Mouse (Mus musculus): ENCODE measurements around the gene Mybpc1. TPM values are rescaled to one million over a fixed set of nuclear protein-coding genes. Genes with fewer than 3 reads are reported as not detected.

Gene Mybpc1
- polyA plus RNA-seq, 1 experiment from 2014 or later: 17.9 TPM

- Histone ChIP-seq H3K9me3 (replicated peaks; ENCODE audit: control insufficient read depth, low read length) (no peaks in the 10 kb centered on the region), H3K9ac (ENCODE audit: low read depth, low read length) (no peak overlapping the region), H3K4me2 (ENCODE audit: low read depth, low read length) (no peak overlapping the region), H3K36me3 (ENCODE audit: control insufficient read depth, insufficient read depth) (no peaks in the 10 kb centered on the region), H3K4me3 (ENCODE audit: low read depth, low read length) (no peak overlapping the region), H3K27ac (ENCODE audit: low read length) (no peak overlapping the region), H3K27me3 (ENCODE audit: control insufficient read depth, insufficient read depth, low read depth, low read length) (no peaks in the 10 kb centered on the region), H3K4me1 (ENCODE audit: control insufficient read depth, low read depth, low read length) (no peaks in the 10 kb centered on the region)
- ATAC-seq (ENCODE audit: low read depth): no peak
- WGBS (ENCODE audit: insufficient replicate concordance): 58% methylated on average over 5 of the region's 5 CpGs
Observed at GRCm38 (mm10) chr10:88580786-88581185, 24.2 kb downstream of the Mybpc1 start.

- H3K9me3 ChIP-seq (replicated peaks; ENCODE audit: control insufficient read depth, low read length): no peaks in the 10 kb centered on the region
Observed at GRCm38 (mm10) chr10:88578651-88579050, 26.3 kb downstream of the Mybpc1 start.

GRCm38 (mm10) chr10:88574115-88574635, 30.8 kb downstream of the Mybpc1 start:
- 67% methylated on average over 8 of the region's 8 CpGs for WGBS (ENCODE audit: insufficient replicate concordance)
- Histone ChIP-seq H3K36me3 (ENCODE audit: control insufficient read depth, insufficient read depth) (no peaks in the 10 kb centered on the region), H3K4me2 (ENCODE audit: low read depth, low read length) (no peak overlapping the region), H3K27me3 (ENCODE audit: control insufficient read depth, insufficient read depth, low read depth, low read length) (no peaks in the 10 kb centered on the region), H3K27ac (ENCODE audit: low read length) (no peak overlapping the region), H3K9ac (ENCODE audit: low read depth, low read length) (no peak overlapping the region), H3K4me1 (ENCODE audit: control insufficient read depth, low read depth, low read length) (no peaks in the 10 kb centered on the region), H3K4me3 (ENCODE audit: low read depth, low read length) (no peak overlapping the region), H3K9me3 (replicated peaks; ENCODE audit: control insufficient read depth, low read length) (no peaks in the 10 kb centered on the region)
- ATAC-seq (ENCODE audit: low read depth): no peak

More at GRCm38 (mm10) chr10:88578651-88579050, 26.3 kb downstream of the Mybpc1 start:
- no peaks in the 10 kb centered on the region for H3K27me3 ChIP-seq (ENCODE audit: control insufficient read depth, insufficient read depth, low read depth, low read length)
- no peak for ATAC-seq (ENCODE audit: low read depth)
- WGBS (ENCODE audit: insufficient replicate concordance): 35% methylated on average over 4 of the region's 4 CpGs
- no peak overlapping the region for H3K9ac ChIP-seq (ENCODE audit: low read depth, low read length)
- no peak overlapping the region for H3K4me2 ChIP-seq (ENCODE audit: low read depth, low read length)
- no peak overlapping the region for H3K27ac ChIP-seq (ENCODE audit: low read length)
- H3K36me3 ChIP-seq (ENCODE audit: control insufficient read depth, insufficient read depth): no peaks in the 10 kb centered on the region
- no peak overlapping the region for H3K4me3 ChIP-seq (ENCODE audit: low read depth, low read length)
- H3K4me1 ChIP-seq (ENCODE audit: control insufficient read depth, low read depth, low read length): no peaks in the 10 kb centered on the region

GRCm38 (mm10) chr10:88572123-88572522, 32.8 kb downstream of the Mybpc1 start:
- Histone ChIP-seq H3K4me3 (ENCODE audit: low read depth, low read length) (no peak overlapping the region), H3K9me3 (replicated peaks; ENCODE audit: control insufficient read depth, low read length) (no peaks in the 10 kb centered on the region)
- WGBS (ENCODE audit: insufficient replicate concordance): 66% methylated on average over 5 of the region's 5 CpGs

GRCm38 (mm10) chr10:88557046-88557445, 47.9 kb downstream of the Mybpc1 start:
- Histone ChIP-seq H3K9ac (ENCODE audit: low read depth, low read length) (no peak overlapping the region), H3K27ac (ENCODE audit: low read length) (no peak overlapping the region), H3K4me3 (ENCODE audit: low read depth, low read length) (no peak overlapping the region), H3K9me3 (replicated peaks; ENCODE audit: control insufficient read depth, low read length) (no peaks in the 10 kb centered on the region), H3K4me1 (ENCODE audit: control insufficient read depth, low read depth, low read length) (no peaks in the 10 kb centered on the region), H3K27me3 (ENCODE audit: control insufficient read depth, insufficient read depth, low read depth, low read length) (no peaks in the 10 kb centered on the region), H3K4me2 (ENCODE audit: low read depth, low read length) (no peak overlapping the region), H3K36me3 (ENCODE audit: control insufficient read depth, insufficient read depth) (no peaks in the 10 kb centered on the region)
- ATAC-seq (ENCODE audit: low read depth): no peak
- WGBS (ENCODE audit: insufficient replicate concordance): 61% methylated on average over 6 of the region's 6 CpGs

More at GRCm38 (mm10) chr10:88572123-88572522, 32.8 kb downstream of the Mybpc1 start:
- no peaks in the 10 kb centered on the region for H3K27me3 ChIP-seq (ENCODE audit: control insufficient read depth, insufficient read depth, low read depth, low read length)
- no peak overlapping the region for H3K27ac ChIP-seq (ENCODE audit: low read length)
- ATAC-seq (ENCODE audit: low read depth): no peak
- no peak overlapping the region for H3K4me2 ChIP-seq (ENCODE audit: low read depth, low read length)
- no peak overlapping the region for H3K9ac ChIP-seq (ENCODE audit: low read depth, low read length)
- no peaks in the 10 kb centered on the region for H3K36me3 ChIP-seq (ENCODE audit: control insufficient read depth, insufficient read depth)
- no peaks in the 10 kb centered on the region for H3K4me1 ChIP-seq (ENCODE audit: control insufficient read depth, low read depth, low read length)

GRCm38 (mm10) chr10:88552738-88553137, 52.2 kb downstream of the Mybpc1 start:
- H3K27me3 ChIP-seq (ENCODE audit: control insufficient read depth, insufficient read depth, low read depth, low read length): no peaks in the 10 kb centered on the region
- no peaks in the 10 kb centered on the region for H3K9me3 ChIP-seq (replicated peaks; ENCODE audit: control insufficient read depth, low read length)
- no peak overlapping the region for H3K4me3 ChIP-seq (ENCODE audit: low read depth, low read length)
- no peak for ATAC-seq (ENCODE audit: low read depth)
- WGBS (ENCODE audit: insufficient replicate concordance): 79% methylated on average over 2 of the region's 2 CpGs
- H3K4me2 ChIP-seq (ENCODE audit: low read depth, low read length): no peak overlapping the region
- H3K9ac ChIP-seq (ENCODE audit: low read depth, low read length): no peak overlapping the region
- no peaks in the 10 kb centered on the region for H3K36me3 ChIP-seq (ENCODE audit: control insufficient read depth, insufficient read depth)
- no peaks in the 10 kb centered on the region for H3K4me1 ChIP-seq (ENCODE audit: control insufficient read depth, low read depth, low read length)
- no peak overlapping the region for H3K27ac ChIP-seq (ENCODE audit: low read length)

GRCm38 (mm10) chr10:88550225-88550624, 54.7 kb downstream of the Mybpc1 start:
- Histone ChIP-seq H3K4me1 (ENCODE audit: control insufficient read depth, low read depth, low read length) (no peaks in the 10 kb centered on the region), H3K27me3 (ENCODE audit: control insufficient read depth, insufficient read depth, low read depth, low read length) (no peaks in the 10 kb centered on the region), H3K4me3 (ENCODE audit: low read depth, low read length) (no peak overlapping the region), H3K27ac (ENCODE audit: low read length) (no peak overlapping the region), H3K9ac (ENCODE audit: low read depth, low read length) (no peak overlapping the region), H3K4me2 (ENCODE audit: low read depth, low read length) (no peak overlapping the region), H3K36me3 (ENCODE audit: control insufficient read depth, insufficient read depth) (no peaks in the 10 kb centered on the region), H3K9me3 (replicated peaks; ENCODE audit: control insufficient read depth, low read length) (no peaks in the 10 kb centered on the region)
- WGBS (ENCODE audit: insufficient replicate concordance): 59% methylated on average over 3 of the region's 3 CpGs
- no peak for ATAC-seq (ENCODE audit: low read depth)

GRCm38 (mm10) chr10:88547635-88548034, 57.3 kb downstream of the Mybpc1 start:
- Histone ChIP-seq H3K4me1 (ENCODE audit: control insufficient read depth, low read depth, low read length) (no peaks in the 10 kb centered on the region), H3K9me3 (replicated peaks; ENCODE audit: control insufficient read depth, low read length) (no peaks in the 10 kb centered on the region), H3K9ac (ENCODE audit: low read depth, low read length) (no peak overlapping the region), H3K27ac (ENCODE audit: low read length) (no peak overlapping the region), H3K4me3 (ENCODE audit: low read depth, low read length) (no peak overlapping the region), H3K27me3 (ENCODE audit: control insufficient read depth, insufficient read depth, low read depth, low read length) (no peaks in the 10 kb centered on the region), H3K36me3 (ENCODE audit: control insufficient read depth, insufficient read depth) (no peaks in the 10 kb centered on the region), H3K4me2 (ENCODE audit: low read depth, low read length) (no peak overlapping the region)
- WGBS (ENCODE audit: insufficient replicate concordance): 33% methylated on average over 2 of the region's 2 CpGs
- no peak for ATAC-seq (ENCODE audit: low read depth)

GRCm38 (mm10) chr10:88530631-88531030, 74.3 kb downstream of the Mybpc1 start:
- ATAC-seq (ENCODE audit: low read depth): no peak
- Histone ChIP-seq H3K4me2 (ENCODE audit: low read depth, low read length) (no peak overlapping the region), H3K4me3 (ENCODE audit: low read depth, low read length) (no peak overlapping the region), H3K4me1 (ENCODE audit: control insufficient read depth, low read depth, low read length) (no peaks in the 10 kb centered on the region), H3K27ac (ENCODE audit: low read length) (no peak overlapping the region), H3K27me3 (ENCODE audit: control insufficient read depth, insufficient read depth, low read depth, low read length) (no peaks in the 10 kb centered on the region), H3K36me3 (ENCODE audit: control insufficient read depth, insufficient read depth) (no peaks in the 10 kb centered on the region), H3K9ac (ENCODE audit: low read depth, low read length) (no peak overlapping the region), H3K9me3 (replicated peaks; ENCODE audit: control insufficient read depth, low read length) (no peaks in the 10 kb centered on the region)
- WGBS (ENCODE audit: insufficient replicate concordance): 50% methylated on average over 5 of the region's 5 CpGs
